Mouse (Mus musculus): ENCODE measurements around the gene Sema7a. TPM values are rescaled to one million over a fixed set of nuclear protein-coding genes. Genes with fewer than 3 reads are reported as not detected.

The Sema7a gene
- polyA plus RNA-seq, 1 experiment from 2014 or later: 0.64 TPM

- Histone ChIP-seq H3K9ac (replicated peaks) (no peak overlapping the region), H3K4me1 (peaks cover 8% of the 10 kb centered on the region), H3K4me3 (no peak overlapping the region), H3K27me3 (peaks cover 38% of the 10 kb centered on the region), H3K4me2 (replicated peaks) (no peak overlapping the region), H3K9me3 (no peaks in the 10 kb centered on the region), H3K36me3 (no peaks in the 10 kb centered on the region), H3K27ac (replicated peaks) (no peak overlapping the region)
- WGBS: 37% methylated on average over 4 of the region's 4 CpGs
- no peak for ATAC-seq (ENCODE audit: low FRiP score, low read depth)
Measured at GRCm38 (mm10) chr9:57995282-57995681, 55.4 kb downstream of the Sema7a start.

GRCm38 (mm10) chr9:57997511-57998031 is 57.7 kb downstream of the Sema7a start:
- Histone ChIP-seq H3K27ac (replicated peaks) (no peak overlapping the region), H3K27me3 (peaks cover 41% of the 10 kb centered on the region), H3K4me3 (peak overlapping the region; percentile 24), H3K4me1 (peaks cover 8% of the 10 kb centered on the region), H3K9ac (replicated peaks) (peak overlapping the region; percentile 32), H3K9me3 (no peaks in the 10 kb centered on the region), H3K4me2 (replicated peaks) (peak overlapping the region; percentile 52), H3K36me3 (no peaks in the 10 kb centered on the region)
- WGBS: 15% methylated on average over 13 of the region's 13 CpGs
- ATAC-seq (ENCODE audit: low FRiP score, low read depth): 0 out of 2 replicates have a peak, but pooled peaks have one; percentile 27

GRCm38 (mm10) chr9:57998032-57998659 is 58.2 kb downstream of the Sema7a start:
- H3K9me3 ChIP-seq: no peaks in the 10 kb centered on the region
- under 1% methylated on average over 20 of the region's 20 CpGs for WGBS
- peak overlapping the region; percentile 24 for H3K4me3 ChIP-seq
- H3K36me3 ChIP-seq: no peaks in the 10 kb centered on the region
- peak overlapping the region; percentile 32 for H3K9ac ChIP-seq (replicated peaks)
- H3K4me1 ChIP-seq: peaks cover 8% of the 10 kb centered on the region
- no peak overlapping the region for H3K27ac ChIP-seq (replicated peaks)
- peaks cover 41% of the 10 kb centered on the region for H3K27me3 ChIP-seq
- H3K4me2 ChIP-seq (replicated peaks): peak overlapping the region; percentile 52
- ATAC-seq (ENCODE audit: low FRiP score, low read depth): peak; percentile 88

- ATAC-seq (ENCODE audit: low FRiP score, low read depth): no peak
- 54% methylated on average over 2 of the region's 2 CpGs for WGBS
Measured at GRCm38 (mm10) chr9:57998685-57999084, 58.8 kb downstream of the Sema7a start.

GRCm38 (mm10) chr9:57999676-58000075 is 59.8 kb downstream of the Sema7a start:
- Histone ChIP-seq H3K27me3 (peaks cover 41% of the 10 kb centered on the region), H3K4me1 (peaks cover 8% of the 10 kb centered on the region), H3K9me3 (no peaks in the 10 kb centered on the region), H3K9ac (replicated peaks) (no peak overlapping the region), H3K36me3 (no peaks in the 10 kb centered on the region), H3K4me3 (no peak overlapping the region), H3K27ac (replicated peaks) (no peak overlapping the region), H3K4me2 (replicated peaks) (no peak overlapping the region)
- ATAC-seq (ENCODE audit: low FRiP score, low read depth): no peak
- WGBS: 58% methylated on average over 2 of the region's 2 CpGs

More at GRCm38 (mm10) chr9:57998685-57999084, 58.8 kb downstream of the Sema7a start:
- Histone ChIP-seq H3K9me3 (no peaks in the 10 kb centered on the region), H3K9ac (replicated peaks) (no peak overlapping the region), H3K4me3 (no peak overlapping the region), H3K4me2 (replicated peaks) (no peak overlapping the region), H3K36me3 (no peaks in the 10 kb centered on the region), H3K27me3 (peaks cover 41% of the 10 kb centered on the region), H3K4me1 (peaks cover 8% of the 10 kb centered on the region), H3K27ac (replicated peaks) (no peak overlapping the region)

- no peaks in the 10 kb centered on the region for H3K9me3 ChIP-seq
- H3K36me3 ChIP-seq: no peaks in the 10 kb centered on the region
- WGBS: 30% methylated on average over 2 of the region's 2 CpGs
- no peak overlapping the region for H3K9ac ChIP-seq (replicated peaks)
- H3K4me1 ChIP-seq: peaks cover 3% of the 10 kb centered on the region
- no peak overlapping the region for H3K27ac ChIP-seq (replicated peaks)
- no peak overlapping the region for H3K4me3 ChIP-seq
- H3K27me3 ChIP-seq: peaks cover 20% of the 10 kb centered on the region; the same call in 1 of the 2 replicates
- no peak for ATAC-seq (ENCODE audit: low FRiP score, low read depth)
- no peak overlapping the region for H3K4me2 ChIP-seq (replicated peaks)
Measured at GRCm38 (mm10) chr9:58003272-58003671, 63.4 kb downstream of the Sema7a start.

GRCm38 (mm10) chr9:58005753-58006461 is 66.0 kb downstream of the Sema7a start, which contains the start of gene Cyp11a1:
Gene Cyp11a1, plus strand, starts transcription at chr9:58006411.
- Histone ChIP-seq H3K4me1 (peaks cover 16% of the 10 kb centered on the region), H3K27ac (replicated peaks) (no peak within 1 kb of the TSS)
- 90% methylated on average over 16 of the region's 16 CpGs for WGBS

GRCm38 (mm10) chr9:58008336-58009014 is 68.6 kb downstream of the Sema7a start:
- peak overlapping the region; percentile 93 for H3K27ac ChIP-seq (replicated peaks)
- no peaks in the 10 kb centered on the region for H3K36me3 ChIP-seq
- H3K4me2 ChIP-seq (replicated peaks): peak overlapping the region; percentile 43
- H3K27me3 ChIP-seq: no peaks in the 10 kb centered on the region; the same call in 1 of the 2 replicates
- 56% methylated on average over 12 of the region's 12 CpGs for WGBS
- H3K9me3 ChIP-seq: no peaks in the 10 kb centered on the region
- peak overlapping the region; percentile 41; the same call in 1 of the 2 replicates for H3K9ac ChIP-seq (replicated peaks)
- peak; percentile 81 for ATAC-seq (ENCODE audit: low FRiP score, low read depth)
- peaks cover 30% of the 10 kb centered on the region for H3K4me1 ChIP-seq
- peak overlapping the region; percentile 19; the same call in 1 of the 2 replicates for H3K4me3 ChIP-seq

More at GRCm38 (mm10) chr9:58005753-58006461, 66.0 kb downstream of the Sema7a start, which contains the start of gene Cyp11a1:
- Histone ChIP-seq H3K27me3 (peaks cover 1% of the 10 kb centered on the region; the same call in 1 of the 2 replicates), H3K9me3 (no peaks in the 10 kb centered on the region), H3K4me3 (no peak within 1 kb of the TSS), H3K4me2 (replicated peaks) (no peak within 1 kb of the TSS), H3K36me3 (no peaks in the 10 kb centered on the region), H3K9ac (replicated peaks) (no peak within 1 kb of the TSS)
- no peak for ATAC-seq (ENCODE audit: low FRiP score, low read depth)

GRCm38 (mm10) chr9:58009015-58009362 is 69.1 kb downstream of the Sema7a start:
- no peaks in the 10 kb centered on the region for H3K9me3 ChIP-seq
- no peaks in the 10 kb centered on the region; the same call in 1 of the 2 replicates for H3K27me3 ChIP-seq
- ATAC-seq (ENCODE audit: low FRiP score, low read depth): peak; percentile 95
- H3K4me2 ChIP-seq (replicated peaks): peak overlapping the region; percentile 43
- H3K4me3 ChIP-seq: peak overlapping the region; percentile 19; the same call in 1 of the 2 replicates
- WGBS: 2% methylated on average over 6 of the region's 6 CpGs
- H3K36me3 ChIP-seq: no peaks in the 10 kb centered on the region
- H3K27ac ChIP-seq (replicated peaks): peak overlapping the region; percentile 93
- H3K9ac ChIP-seq (replicated peaks): peak overlapping the region; percentile 41; the same call in 1 of the 2 replicates
- H3K4me1 ChIP-seq: peaks cover 30% of the 10 kb centered on the region

GRCm38 (mm10) chr9:58009588-58009987 is 69.7 kb downstream of the Sema7a start:
- Histone ChIP-seq H3K9me3 (no peaks in the 10 kb centered on the region), H3K4me1 (peaks cover 30% of the 10 kb centered on the region), H3K27ac (replicated peaks) (peak overlapping the region; percentile 93), H3K4me3 (no peak overlapping the region), H3K4me2 (replicated peaks) (peak overlapping the region; percentile 43; the same call in 1 of the 2 replicates), H3K27me3 (no peaks in the 10 kb centered on the region), H3K9ac (replicated peaks) (no peak overlapping the region), H3K36me3 (no peaks in the 10 kb centered on the region)
- WGBS: 48% methylated on average over 3 of the region's 3 CpGs
- ATAC-seq (ENCODE audit: low FRiP score, low read depth): no peak

- Histone ChIP-seq H3K9me3 (no peaks in the 10 kb centered on the region), H3K36me3 (no peaks in the 10 kb centered on the region), H3K9ac (replicated peaks) (no peak overlapping the region), H3K27ac (replicated peaks) (no peak overlapping the region), H3K4me2 (replicated peaks) (no peak overlapping the region), H3K4me1 (peaks cover 30% of the 10 kb centered on the region), H3K27me3 (no peaks in the 10 kb centered on the region), H3K4me3 (no peak overlapping the region)
- ATAC-seq (ENCODE audit: low FRiP score, low read depth): no peak
- 52% methylated on average over 7 of the region's 7 CpGs for WGBS
Measured at GRCm38 (mm10) chr9:58011027-58011426, 71.1 kb downstream of the Sema7a start.
